Mouse (Mus musculus): ENCODE measurements around the gene Sept14.
"Not testable (repeated sequence)": the region's sequence is repeated elsewhere in the genome, so short reads cannot be mapped to it uniquely, and the experiment has no call there.

The Sept14 gene

DNA sequence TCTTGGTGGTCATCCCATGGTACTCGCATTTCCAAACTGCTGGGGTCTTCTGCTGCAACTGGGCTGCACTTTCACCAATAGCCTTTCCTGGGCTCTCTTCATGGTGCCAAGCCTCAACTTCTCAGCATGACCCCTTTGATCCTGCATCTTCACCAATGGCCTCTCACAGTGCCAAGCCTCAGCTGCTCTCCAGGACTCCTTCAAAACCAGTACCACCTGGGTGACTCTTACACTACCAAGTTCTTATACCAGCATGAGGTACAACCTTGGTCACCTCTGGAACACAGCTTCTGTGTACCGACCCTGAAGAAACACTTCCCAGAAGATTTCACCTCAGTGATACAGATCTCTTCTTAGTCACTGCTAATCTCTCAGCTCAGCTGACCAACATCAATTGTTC, at the start of gene Sept14:
TSS of gene Sept14 (minus strand) at position 101 of the 400 bp plus-strand sequence.
- no peak for DNase-seq (ENCODE audit: low spot score in 2 of 2)

DNA sequence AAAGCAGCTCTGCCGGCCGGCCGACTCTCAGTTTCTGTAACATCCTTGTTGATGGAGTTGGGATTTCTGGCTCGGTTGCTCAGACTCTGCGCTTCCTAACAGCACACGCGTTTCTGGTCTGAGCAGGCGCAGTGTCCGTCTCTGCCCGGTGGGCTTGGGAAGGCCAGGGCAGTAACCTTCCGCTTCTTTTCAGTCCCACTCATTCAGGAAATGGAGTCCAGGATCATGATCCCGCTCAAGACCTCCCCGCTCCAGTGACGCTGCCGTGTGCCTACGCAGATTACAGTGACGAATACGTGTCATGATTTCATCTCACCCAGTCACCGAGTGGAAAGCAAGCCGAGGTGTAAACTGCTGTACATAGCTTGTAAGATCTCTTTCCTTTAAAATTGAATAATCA, 48.6 kb upstream of the Sept14 start:
- no peak for DNase-seq (ENCODE audit: low spot score in 2 of 2)

DNA sequence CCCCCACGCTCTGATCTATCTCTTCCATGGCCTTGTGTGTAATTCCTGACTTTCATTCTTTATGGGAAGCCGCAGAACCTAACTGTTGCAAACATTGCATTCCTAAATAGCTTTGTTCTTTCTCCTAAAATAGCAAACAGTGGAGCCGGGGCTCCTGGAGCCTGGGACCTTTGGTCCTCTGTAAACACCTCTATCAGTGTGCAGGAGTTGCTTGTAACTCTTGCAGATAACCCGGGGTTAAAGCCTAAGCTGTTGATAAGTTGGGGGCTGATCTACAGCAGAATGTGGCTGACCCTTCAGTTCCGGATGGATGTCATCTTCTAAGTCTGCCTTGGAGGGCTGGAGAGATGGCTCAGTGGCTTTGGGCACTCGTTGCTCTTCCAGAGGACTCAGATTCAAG, 35.7 kb upstream of the Sept14 start:
- no peak for DNase-seq (ENCODE audit: low spot score in 2 of 2)

DNA sequence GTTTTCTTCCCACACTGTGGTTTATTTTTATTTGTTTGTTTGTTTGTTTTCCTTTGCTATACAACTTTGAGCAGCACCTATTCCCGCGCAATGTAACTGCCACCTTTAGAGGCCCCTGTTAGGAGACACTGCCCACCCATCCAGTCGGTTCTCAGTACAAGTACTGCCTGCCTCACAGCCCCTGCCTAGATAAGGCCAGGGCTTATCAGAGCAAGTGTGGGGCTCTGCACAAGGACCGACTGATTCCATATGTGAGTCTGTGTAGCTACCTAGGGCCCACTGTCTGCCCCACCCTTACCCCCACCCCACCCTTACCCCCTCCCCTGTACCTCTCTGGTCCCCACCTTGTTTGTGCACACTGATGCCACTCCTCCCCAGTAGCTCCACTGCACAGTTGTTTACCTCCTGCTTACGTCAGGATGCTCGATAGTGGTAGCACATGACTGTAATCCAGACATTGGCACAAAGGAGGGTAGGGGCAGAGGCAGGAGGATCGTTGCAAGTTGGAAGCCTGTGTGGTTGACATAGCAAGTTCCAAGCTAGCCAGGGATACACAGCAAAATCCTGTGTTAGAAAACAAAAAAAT, 34.7 kb upstream of the Sept14 start:
- no peak for DNase-seq (ENCODE audit: low spot score in 2 of 2)

DNA sequence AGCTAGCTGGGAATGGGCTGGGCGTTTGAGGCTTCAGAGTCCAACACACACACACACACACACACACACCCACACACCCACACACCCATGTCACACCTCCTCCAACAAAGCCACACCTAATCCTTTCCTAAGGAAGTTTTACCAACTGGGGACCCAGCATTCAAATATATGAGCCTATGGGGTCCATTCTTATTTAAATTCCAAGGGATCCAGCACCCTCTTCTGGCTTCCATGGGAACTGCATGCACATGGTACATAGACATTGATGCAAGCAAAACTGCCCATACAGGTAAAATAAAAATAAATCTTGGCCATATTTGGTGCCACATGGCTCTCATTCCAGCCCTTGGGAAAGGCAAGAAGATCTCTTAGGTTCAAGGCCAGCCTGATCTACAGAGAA, 32.7 kb upstream of the Sept14 start:
- DNase-seq (ENCODE audit: low spot score in 2 of 2) = no peak

DNA sequence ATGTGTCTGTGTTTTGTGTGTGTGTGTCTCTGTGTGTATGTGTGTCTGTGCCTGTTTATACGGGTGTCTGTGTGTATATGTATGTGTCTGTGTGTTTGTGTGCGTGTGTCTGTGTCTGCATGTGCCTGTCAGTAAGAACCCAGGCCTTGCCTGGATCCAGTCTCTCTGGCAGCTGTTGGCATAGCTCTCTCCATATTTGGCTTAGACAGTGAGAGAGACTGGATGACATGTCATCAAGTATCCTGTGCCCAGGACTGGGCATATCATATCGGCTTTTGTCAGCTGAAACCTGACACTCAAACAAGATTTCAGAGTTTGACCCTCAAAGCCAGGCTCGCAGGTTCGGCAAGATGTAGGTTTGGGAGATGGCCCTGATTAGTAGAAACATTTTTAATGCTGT, 22.7 kb upstream of the Sept14 start:
- DNase-seq (ENCODE audit: low spot score in 2 of 2) = no peak

DNA sequence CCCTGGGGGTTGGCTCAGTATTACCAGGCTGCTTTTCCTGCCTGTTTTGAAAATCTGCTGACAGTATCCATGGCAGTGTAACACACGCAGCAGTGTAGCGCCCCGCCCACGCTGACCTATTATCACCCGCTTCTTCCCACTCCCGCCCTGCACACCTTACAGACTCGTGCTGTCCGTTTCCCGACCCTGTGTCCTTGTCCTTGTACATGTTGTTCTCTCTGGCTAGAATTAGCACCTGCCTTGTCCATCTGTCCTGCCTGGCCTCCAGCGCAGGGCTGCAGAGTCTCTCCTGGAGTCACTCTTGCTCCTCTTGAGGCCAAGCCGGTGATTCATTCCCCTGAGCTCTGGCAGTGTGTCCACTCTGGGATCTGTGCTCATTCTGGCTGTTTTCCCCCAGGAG, 22.0 kb upstream of the Sept14 start:
- DNase-seq (ENCODE audit: low spot score in 2 of 2) = no peak

DNA sequence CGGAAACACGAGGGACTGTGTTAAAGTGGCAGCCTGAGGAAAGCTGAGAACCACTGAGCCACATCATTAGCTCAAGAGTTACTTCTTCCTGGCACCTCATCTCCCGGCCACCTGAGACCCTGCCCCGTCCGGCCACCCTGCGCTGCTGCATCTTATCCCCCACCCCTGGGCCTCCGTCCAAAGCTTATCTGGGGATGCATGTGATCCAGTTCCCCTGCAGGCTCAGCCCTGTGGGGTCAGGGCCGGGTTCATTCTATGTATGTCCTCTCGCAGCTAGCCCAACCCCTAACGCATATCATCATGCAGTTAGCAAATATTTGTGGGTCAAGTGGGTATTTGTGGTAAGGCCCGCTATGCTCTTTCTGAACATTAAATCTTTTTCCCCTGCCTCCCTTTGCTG, 21.0 kb upstream of the Sept14 start:
- DNase-seq (ENCODE audit: low spot score in 2 of 2) = no peak

DNA sequence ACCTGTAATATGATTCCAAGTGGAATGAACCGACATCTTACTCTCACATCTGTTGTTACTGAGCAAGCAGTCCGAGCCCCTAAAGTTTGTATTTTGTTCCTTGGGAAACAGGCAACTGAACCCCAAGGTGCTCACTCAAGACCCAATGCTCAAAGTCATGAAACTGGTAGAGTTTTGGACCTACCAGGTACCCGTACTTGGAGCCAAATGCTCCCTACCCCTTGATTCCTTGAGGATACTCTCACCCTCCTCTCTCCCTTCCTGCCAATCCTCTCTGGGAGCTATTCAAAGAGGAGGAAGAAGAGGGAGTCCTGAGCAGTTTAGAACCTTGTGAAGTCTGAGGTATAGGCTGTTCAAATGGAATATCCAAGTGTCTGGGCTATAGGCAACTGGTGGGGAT, 18.5 kb upstream of the Sept14 start:
- DNase-seq (ENCODE audit: low spot score in 2 of 2) = no peak

DNA sequence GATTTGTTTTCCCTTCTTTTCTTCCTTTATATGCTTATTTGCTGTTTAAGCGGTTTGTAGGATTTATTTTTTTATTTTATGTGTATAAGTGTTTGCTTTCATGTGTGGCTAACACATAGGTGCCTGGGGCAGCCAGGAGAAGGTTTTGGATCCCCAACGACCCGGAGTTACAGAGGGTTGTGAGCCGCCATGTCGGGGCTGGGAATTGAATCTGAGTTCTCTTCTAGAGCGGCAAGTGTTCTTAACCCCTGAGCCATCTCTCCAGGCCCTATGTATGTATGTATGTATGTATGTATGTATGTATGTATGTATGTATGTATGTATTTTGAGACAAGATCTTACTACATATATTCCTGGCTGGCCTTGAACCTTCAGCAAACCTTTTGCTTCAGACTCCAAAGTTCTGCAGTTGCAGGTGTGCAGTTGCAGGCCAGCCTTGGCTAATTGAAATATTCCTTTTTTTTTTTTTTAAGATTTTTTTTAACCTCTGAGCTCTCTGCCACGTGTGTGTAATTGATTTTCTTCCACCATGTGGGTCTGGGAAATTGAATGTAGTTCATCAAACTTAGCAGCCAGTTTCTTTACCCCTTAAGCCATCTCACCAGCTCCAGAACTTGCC, 17.6 kb upstream of the Sept14 start:
- no peak for DNase-seq (ENCODE audit: low spot score in 2 of 2)

DNA sequence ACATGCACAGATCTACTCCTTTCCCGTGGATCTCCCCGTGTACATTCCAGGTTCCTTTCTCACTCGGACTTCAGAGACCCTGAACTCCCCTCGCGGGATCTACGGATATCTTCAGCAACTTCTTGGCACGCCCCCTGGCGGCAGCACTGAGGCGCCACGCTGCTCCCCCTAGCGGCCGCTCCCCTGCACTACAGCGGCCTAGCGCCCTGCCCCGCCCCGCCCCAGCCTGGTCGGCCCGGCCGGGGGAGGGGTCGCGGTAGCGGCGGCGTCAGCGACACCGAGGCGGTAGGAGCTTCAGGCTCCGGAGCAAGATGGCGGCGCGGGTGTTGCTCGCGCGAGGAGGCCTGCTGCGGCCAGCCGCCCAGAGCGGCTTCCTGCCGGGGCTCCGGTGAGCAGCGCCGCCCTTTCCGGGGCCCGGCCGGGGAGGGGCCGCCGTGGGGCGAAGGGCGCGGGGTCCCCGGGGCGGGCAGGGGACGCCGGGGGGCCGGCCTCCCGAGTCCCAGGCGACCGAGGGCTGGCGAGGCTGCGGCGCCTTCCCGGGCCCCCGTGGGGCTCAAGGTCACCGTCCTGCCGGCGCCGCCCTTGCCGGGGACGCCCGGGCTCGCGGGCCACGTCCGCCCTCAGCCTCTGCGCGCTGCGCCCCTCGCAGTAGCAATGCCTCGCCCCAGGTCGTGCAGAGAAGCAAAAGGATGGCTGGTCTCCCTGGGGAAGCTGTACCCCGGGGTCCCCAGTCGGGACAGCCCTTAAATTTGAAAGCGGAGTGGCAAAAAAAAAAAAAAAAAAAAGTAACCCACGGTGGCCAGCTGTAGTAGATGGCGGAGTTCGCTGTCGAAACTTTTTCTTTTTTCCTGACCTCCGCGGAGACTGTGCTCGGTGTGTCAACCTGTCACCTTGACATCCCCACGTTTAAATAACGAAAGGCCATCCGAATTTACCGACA, 16.8 kb upstream of the Sept14 start, which contains the start of gene Nipsnap2:
TSS of gene Nipsnap2 (plus strand) at position 230 of the 940 bp plus-strand sequence.
- DNase-seq (ENCODE audit: low spot score in 2 of 2) = peak; percentile 90 to 94

DNA sequence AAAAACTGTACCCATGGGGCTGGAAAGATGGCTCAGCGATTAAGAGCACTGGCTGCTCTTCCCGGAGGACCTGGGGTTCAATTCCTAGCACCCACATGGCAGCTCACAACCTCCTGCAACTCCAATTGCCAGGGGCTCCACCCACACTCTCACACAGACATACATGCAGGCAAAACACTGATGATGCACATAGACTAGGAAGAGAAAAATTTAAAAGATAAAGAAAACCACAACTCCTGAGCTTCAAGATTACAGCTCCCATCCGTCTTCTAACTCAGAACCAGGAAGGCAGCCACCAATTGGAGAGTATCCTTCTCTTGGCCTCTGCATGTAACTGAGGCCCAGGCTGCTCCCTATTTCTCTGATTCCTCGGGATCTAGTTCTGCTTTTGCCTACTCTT, 16.0 kb upstream of the Sept14 start:
- DNase-seq (ENCODE audit: low spot score in 2 of 2) = no peak

DNA sequence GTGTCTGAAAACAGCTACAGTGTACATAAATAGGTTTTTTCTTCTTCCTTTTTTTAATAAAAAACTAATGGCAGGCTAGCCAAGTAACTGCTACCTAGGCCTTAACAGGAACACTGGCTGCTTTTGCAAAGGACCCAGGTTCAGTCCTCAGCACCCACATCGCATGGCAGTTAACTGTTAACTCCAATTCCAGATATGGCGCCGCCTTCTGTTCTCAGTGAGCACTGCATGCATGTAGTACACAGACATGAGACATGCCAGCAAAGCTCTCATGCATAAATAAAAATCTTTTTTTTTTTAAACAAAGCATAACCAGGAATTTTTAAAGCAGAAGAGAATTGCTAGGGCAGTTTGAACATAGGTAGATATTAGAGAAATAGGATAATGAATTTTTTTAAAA, 11.9 kb upstream of the Sept14 start:
- DNase-seq (ENCODE audit: low spot score in 2 of 2) = no peak

DNA sequence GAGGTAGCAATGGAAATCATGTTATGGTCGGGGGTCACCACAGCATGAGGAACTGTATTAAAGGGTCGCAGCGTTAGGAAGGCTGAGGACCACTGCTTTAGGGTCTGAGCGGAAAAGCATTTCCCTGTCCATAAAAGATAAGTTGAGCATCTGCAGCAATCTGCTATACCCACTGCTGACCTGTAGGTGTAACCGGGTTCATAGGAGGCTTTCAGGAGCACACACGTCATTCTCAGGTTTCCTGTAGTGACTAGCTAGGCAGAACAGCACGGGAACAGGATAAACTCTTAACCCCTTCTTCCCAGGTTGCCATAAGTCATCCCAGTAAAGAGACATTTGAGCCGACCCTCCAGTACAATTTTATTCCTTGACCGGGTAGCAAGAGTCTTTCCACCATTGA, 8.7 kb upstream of the Sept14 start:
- DNase-seq (ENCODE audit: low spot score in 2 of 2) = no peak

DNA sequence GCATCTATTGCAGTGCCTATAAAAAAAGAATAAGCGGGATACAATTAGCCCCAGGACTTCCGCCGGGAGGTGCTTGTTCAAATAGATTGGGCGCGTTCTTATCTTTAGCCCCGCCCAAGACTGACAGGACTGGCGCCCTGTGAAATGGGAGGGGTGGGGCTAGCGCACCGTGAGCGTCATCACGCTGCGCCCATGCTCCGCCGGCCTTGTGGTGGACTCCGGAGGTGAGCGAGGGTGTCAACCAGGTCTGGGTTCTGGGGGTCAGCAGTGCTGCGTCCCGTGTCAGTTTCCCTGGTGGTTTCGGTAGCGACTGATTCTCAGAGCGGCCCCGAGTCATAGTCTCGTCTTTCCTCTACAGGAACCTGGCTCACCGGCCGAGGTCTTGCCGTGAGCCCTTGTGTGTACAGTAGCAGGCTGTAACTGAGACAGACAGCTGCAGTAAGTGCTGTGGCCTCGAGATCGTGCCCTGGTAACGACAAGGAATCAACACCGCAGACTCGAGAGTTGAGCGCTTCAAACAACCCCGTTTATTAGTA, 7.1 kb upstream of the Sept14 start, which contains the start of gene Mrps17:
TSS of gene Mrps17 (plus strand) at position 172 of the 536 bp plus-strand sequence.
- peak; percentile 75 to 83 for DNase-seq (ENCODE audit: low spot score in 2 of 2)

DNA sequence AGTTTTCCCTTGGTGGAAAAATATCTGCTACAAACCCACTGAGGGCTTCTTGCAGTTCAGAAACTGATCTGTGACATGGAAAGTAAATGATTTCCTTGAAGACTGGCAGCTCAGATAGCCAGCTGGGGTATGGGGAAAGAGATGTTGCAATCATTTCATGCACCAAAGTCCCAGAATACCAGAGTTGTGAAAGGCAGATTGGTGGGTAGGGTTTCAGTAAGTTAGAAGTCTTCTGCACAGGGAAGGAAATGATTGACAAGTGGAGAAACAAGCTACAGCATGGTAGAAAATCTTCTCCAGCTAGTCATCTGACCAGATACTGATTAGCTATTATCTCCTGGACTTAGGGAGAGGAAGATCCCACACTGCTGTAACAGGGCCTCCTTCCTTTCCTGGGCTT, 4.9 kb downstream of the Sept14 start:
- no peak for DNase-seq (ENCODE audit: low spot score in 2 of 2)

DNA sequence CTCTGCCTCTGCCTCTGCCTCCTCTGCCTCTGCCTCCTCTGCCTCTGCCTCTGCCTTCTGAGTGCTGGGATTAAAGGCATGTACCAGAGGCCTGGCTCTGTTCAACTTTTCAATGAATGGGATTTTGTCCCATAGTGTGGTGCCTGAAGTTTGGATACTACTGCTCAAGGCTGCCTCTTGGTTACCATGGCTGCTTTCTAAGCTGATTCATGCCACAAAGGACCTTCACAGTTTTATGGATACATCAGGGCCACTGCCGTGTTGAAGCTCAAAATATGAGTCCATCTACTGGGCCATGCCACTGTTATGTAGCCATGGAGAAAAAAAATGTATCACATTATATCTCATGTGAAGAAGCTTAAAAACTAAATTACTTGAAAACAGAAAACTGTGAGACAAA, 6.6 kb downstream of the Sept14 start:
- DNase-seq (ENCODE audit: low spot score in 2 of 2) = no peak

DNA sequence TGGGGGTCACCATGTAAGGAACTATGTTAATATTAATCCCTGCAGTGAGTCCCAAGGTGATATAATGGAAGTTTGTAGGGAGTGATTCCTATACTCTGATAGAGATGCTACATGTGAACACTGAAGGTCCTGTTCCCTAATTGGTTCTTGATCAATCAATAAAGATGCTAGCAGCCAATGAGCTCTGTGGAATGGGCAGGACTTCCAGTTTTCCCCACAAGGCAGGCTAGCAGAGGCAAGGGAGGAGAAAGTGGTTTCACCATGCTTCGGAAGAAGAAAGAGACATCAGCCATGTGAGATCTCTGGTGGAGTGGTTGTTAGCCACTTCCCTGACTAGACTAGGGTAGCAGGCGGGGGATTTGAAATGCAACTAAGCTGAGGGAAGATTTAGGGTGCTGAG, 7.8 kb downstream of the Sept14 start:
- no peak for DNase-seq (ENCODE audit: low spot score in 2 of 2)

DNA sequence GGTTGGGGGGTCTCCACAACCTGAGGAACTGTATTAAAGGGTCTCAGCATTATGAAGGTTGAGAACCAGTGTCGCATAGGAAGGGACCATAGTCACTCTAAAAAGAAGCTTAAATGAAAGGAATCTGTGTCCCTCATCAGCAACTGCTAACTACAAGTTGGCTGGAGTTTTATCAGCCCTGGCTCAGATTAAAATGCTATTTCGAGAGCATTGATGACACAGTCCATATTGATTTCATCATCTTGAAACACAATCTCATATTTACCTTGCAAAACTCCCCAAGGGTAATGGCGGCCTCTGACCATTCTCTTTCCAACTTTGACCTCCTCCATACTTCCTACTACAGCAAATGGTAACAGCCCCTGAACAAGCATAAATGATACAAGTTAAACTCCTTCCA, 17.8 kb downstream of the Sept14 start:
- DNase-seq (ENCODE audit: low spot score in 2 of 2) = no peak

DNA sequence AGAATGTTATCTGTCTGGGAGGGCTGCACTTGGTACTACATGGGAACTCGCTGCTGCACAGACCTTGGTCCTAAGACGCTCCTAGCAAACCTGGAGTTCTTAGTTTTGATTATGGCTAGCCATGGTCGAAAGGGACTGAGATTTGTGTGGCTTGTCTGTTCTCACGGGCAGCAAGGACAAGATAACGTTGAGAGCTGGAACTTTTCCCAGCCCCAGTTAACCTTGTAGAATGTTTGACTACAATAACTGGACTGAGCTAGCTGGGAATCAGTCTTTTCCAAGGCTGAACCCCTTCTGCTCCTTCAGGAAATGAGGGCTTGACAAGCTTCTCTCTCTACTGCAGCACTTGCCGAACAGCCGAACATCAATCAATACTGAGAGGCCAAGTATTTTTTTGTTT, 20.7 kb downstream of the Sept14 start:
- no peak for DNase-seq (ENCODE audit: low spot score in 2 of 2)

DNA sequence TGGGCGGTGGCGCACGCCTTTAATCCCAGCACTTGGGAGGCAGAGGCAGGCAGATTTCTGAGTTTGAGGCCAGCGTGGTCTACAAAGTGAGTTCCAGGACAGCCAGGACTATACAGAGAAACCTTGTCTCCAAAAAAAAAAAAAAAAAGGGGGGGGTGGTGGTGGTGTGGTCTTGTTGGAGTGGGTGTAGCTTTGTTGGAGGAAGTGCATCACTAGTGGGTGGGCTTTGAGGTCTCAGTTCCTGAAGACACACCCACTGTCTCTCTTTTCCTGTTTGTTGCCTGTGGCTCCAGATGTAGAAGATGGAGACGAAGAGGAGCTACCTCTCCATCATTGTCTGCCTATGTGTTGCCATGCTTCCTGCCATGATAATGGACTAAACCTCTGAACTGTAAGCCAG, 23.2 kb downstream of the Sept14 start:
- DNase-seq (ENCODE audit: low spot score in 2 of 2) = not testable (repeated sequence)

DNA sequence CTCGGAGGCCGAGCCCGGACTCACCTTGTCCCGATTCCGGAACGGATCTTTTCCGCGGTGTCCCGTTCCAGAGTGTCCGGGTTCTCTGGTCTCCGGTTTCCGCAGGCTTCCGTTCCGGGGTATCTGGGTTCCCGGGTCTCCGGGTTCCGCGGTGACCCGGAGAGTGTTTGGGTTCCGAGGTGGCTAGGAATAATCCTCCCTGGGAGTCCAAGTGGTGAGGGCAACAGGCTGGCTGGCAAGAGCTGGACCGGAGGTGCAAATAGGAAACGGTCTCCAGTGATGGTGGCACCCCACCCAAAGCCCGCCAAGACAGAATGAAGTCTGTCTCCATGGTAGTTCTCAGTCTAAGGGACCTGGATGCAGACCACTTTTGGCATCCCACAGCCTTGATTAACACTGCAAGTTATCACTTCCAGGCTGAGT, 38.3 kb downstream of the Sept14 start, which contains the start of gene Zfp11:
TSS of gene Zfp11 (minus strand) at position 64 of the 423 bp plus-strand sequence.
- DNase-seq (ENCODE audit: low spot score in 2 of 2) = peak; percentile 77 to 81
